Mouse (Mus musculus): ENCODE measurements at regions not wholly inside any gene's neighbourhood (a gene's known extent, or its start where the extent isn't known, plus 50 kb on each side); places are given as distances from the start of the nearest gene placed in this dataset.
"Not testable (repeated sequence)": the region's sequence is repeated elsewhere in the genome, so short reads cannot be mapped to it uniquely, and the experiment has no call there.

DNA sequence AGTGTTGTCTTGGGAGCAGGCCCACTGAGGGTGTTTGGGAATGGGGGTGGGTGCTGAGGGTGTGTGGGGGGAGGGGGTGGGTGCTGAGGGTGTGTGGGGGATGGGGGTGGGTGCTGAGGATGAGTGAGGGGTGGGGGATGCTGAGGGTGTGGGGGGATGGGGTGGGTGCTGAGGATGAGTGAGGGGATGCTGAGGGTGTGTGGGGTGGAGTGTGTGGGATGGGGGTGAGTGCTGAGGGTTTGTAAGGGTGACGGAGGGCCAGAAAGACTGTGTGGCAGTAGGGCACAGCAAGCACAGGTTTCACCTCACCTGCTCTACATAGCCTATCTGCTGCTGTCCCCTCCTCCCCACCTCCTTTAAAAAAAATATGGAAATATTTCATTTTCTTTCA, 276.3 kb upstream of the Arglu1 start:
- 80% methylated on average over 1 of the region's 1 CpGs for WGBS
- no peak for DNase-seq
- no peaks in the 10 kb centered on the region for H3K27me3 ChIP-seq (ENCODE audit: insufficient read depth, low read length)
- no peak overlapping the region for H3K27ac ChIP-seq (ENCODE audit: low read depth, low read length)
- TF ChIP-seq CTCF (IDR thresholded peaks at IDR 0.05; ENCODE audit: low read depth), result no peak
- ATAC-seq, result no peak
- no peak overlapping the region for H3K9ac ChIP-seq
- H3K36me3 ChIP-seq (ENCODE audit: insufficient read depth), result no peaks in the 10 kb centered on the region
- no peaks in the 10 kb centered on the region for H3K4me1 ChIP-seq (ENCODE audit: insufficient read depth)
- no peak overlapping the region for H3K4me2 ChIP-seq (ENCODE audit: low read depth)
- no peak overlapping the region for H3K4me3 ChIP-seq (ENCODE audit: low read depth, low read length)
- H3K9me3 ChIP-seq (ENCODE audit: low read length), result no peaks in the 10 kb centered on the region

DNA sequence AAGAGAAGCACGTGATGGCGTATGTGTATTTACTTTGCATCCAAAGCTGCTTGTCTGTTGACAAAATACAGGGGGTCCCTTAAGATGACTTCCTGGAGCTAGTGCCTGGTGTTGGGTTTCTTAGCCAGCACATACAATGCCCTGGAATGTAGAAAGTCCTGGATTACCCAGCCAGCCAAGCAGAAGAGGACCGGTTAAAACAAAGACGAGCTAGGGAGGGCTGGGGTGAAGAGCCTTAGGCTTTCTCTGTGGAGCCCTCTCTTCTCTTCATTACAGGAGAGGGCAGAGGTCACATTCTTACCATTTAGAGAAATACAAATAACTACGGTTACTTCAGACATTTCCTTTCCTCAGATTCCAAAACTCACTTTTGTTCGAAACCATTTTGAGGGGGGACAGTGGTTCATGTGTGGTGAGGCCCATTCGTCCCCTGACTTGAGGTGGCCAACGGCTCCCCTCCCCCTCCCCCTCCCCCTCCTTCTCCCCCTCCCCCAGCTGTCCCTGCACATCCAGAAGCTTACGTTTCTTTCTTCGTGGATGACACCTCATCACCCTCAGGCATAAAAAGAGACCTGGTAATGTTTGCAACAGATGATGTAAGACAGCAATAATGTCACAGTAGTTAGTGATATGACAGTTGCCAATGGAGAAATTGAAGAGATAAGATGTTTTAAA, 275.8 kb upstream of the Arglu1 start:
- no peak overlapping the region for H3K9ac ChIP-seq
- no peak overlapping the region for H3K4me3 ChIP-seq (ENCODE audit: low read depth, low read length)
- no peaks in the 10 kb centered on the region for H3K27me3 ChIP-seq (ENCODE audit: insufficient read depth, low read length)
- H3K4me1 ChIP-seq (ENCODE audit: insufficient read depth), result no peaks in the 10 kb centered on the region
- H3K4me2 ChIP-seq (ENCODE audit: low read depth), result no peak overlapping the region
- H3K9me3 ChIP-seq (ENCODE audit: low read length), result no peaks in the 10 kb centered on the region
- WGBS, result 10% methylated on average over 10 of the region's 10 CpGs
- H3K36me3 ChIP-seq (ENCODE audit: insufficient read depth), result no peaks in the 10 kb centered on the region
- no peak for DNase-seq
- no peak for TF ChIP-seq CTCF (IDR thresholded peaks at IDR 0.05; ENCODE audit: low read depth)
- H3K27ac ChIP-seq (ENCODE audit: low read depth, low read length), result no peak overlapping the region
- ATAC-seq, result no peak; the same call in 1 of the 2 replicates

DNA sequence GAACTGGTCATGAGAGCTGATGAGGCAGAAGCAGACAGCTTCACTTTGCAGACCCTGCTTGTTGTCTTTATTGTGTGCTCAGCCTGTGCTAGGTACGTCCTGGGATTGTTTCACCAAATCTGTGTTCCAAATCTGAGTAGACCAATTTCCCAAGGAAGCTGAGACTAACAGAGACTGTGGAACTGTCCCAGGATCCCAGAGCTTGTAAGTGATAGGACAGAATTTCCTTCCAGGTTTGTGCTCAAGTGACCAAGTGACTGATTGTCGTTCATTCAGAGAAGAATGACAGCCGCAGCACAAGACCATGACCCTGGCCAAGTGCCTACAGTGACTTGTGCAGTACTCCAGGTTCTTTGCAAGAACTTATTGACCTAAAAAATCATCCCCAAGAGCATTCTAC, 269.9 kb upstream of the Arglu1 start:
- DNase-seq (no peak), ATAC-seq (no peak)
- WGBS, result 96% methylated on average over 3 of the region's 3 CpGs
- no peak overlapping the region for H3K4me2 ChIP-seq (ENCODE audit: low read depth)
- no peaks in the 10 kb centered on the region for H3K36me3 ChIP-seq (ENCODE audit: insufficient read depth)
- H3K27ac ChIP-seq (ENCODE audit: low read depth, low read length), result no peak overlapping the region
- no peaks in the 10 kb centered on the region for H3K9me3 ChIP-seq (ENCODE audit: low read length)
- no peak overlapping the region for H3K9ac ChIP-seq
- no peaks in the 10 kb centered on the region for H3K4me1 ChIP-seq (ENCODE audit: insufficient read depth)
- H3K4me3 ChIP-seq (ENCODE audit: low read depth, low read length), result no peak overlapping the region
- H3K27me3 ChIP-seq (ENCODE audit: insufficient read depth, low read length), result no peaks in the 10 kb centered on the region
- no peak for TF ChIP-seq CTCF (IDR thresholded peaks at IDR 0.05; ENCODE audit: low read depth)

- H3K4me3 ChIP-seq (ENCODE audit: low read depth, low read length), result no peak overlapping the region
- TF ChIP-seq CTCF (IDR thresholded peaks at IDR 0.05; ENCODE audit: low read depth), result no peak
- H3K9ac ChIP-seq, result no peak overlapping the region
- DNase-seq, result no peak
- H3K27ac ChIP-seq (ENCODE audit: low read depth, low read length), result no peak overlapping the region
- H3K9me3 ChIP-seq (ENCODE audit: low read length), result no peaks in the 10 kb centered on the region
- H3K4me2 ChIP-seq (ENCODE audit: low read depth), result no peak overlapping the region
- H3K36me3 ChIP-seq (ENCODE audit: insufficient read depth), result no peaks in the 10 kb centered on the region
- no peaks in the 10 kb centered on the region for H3K4me1 ChIP-seq (ENCODE audit: insufficient read depth)
- WGBS, result 65% methylated on average over 1 of the region's 1 CpGs
- H3K27me3 ChIP-seq (ENCODE audit: insufficient read depth, low read length), result no peaks in the 10 kb centered on the region
- no peak for ATAC-seq
Measured at GRCm38 (mm10) chr8:8959787-8960093, 269.4 kb upstream of the Arglu1 start.

GRCm38 (mm10) chr8:8959021-8959786, 268.9 kb upstream of the Arglu1 start:
- no peak for TF ChIP-seq CTCF (IDR thresholded peaks at IDR 0.05; ENCODE audit: low read depth)
- DNase-seq (no peak), ATAC-seq (no peak)
- Histone ChIP-seq H3K9me3 (ENCODE audit: low read length) (no peaks in the 10 kb centered on the region), H3K4me3 (ENCODE audit: low read depth, low read length) (no peak overlapping the region), H3K36me3 (ENCODE audit: insufficient read depth) (no peaks in the 10 kb centered on the region), H3K9ac (no peak overlapping the region), H3K27ac (ENCODE audit: low read depth, low read length) (no peak overlapping the region), H3K4me1 (ENCODE audit: insufficient read depth) (no peaks in the 10 kb centered on the region), H3K4me2 (ENCODE audit: low read depth) (no peak overlapping the region), H3K27me3 (ENCODE audit: insufficient read depth, low read length) (no peaks in the 10 kb centered on the region)
- WGBS, result 78% methylated on average over 8 of the region's 8 CpGs

DNA sequence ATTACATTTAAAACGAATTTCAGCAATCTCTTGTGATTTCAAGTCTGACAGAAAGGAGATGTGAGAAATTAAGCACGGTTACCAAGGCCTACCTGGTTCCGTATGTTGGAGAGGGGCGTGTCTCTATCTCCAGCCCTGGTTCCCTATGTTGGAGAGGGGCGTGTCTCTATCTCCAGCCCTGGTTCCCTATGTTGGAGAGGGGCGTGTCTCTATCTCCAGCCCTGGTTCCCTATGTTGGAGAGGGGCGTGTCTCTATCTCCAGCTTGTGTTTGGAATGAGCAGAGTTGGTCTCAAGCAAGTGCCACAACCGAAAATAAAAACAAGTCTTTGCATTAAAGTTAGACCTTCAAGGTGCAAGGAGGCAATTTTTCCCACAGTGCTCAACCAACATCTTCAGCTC, 267.8 kb upstream of the Arglu1 start:
- H3K9ac ChIP-seq; H3K4me3 ChIP-seq (ENCODE audit: low read depth, low read length); DNase-seq; ATAC-seq; H3K4me2 ChIP-seq (ENCODE audit: low read depth); H3K27ac ChIP-seq (ENCODE audit: low read depth, low read length); H3K27me3 ChIP-seq (ENCODE audit: insufficient read depth, low read length); H3K9me3 ChIP-seq (ENCODE audit: low read length); H3K4me1 ChIP-seq (ENCODE audit: insufficient read depth); H3K36me3 ChIP-seq (ENCODE audit: insufficient read depth): not testable (repeated sequence)
- WGBS, result 83% methylated on average over 8 of the region's 8 CpGs

DNA sequence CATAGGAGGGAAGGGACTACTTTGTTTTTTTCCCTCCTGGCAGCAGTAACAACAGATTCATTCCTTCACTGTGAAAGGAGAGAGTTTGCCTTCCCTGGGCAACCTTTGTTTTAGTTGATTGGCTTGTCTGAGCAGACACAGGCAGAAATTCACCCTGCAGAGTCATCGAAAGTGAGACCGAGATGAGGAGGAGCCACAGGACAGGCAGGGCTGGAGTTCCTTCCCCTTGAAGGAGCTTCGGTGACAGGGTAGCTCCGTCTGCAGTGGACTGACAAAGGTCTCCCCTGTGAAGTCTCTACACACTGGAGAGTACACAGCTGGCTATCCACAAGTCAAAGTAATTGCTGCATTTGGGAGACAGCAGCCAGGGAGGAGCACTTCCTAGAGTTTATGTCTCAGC, 261.9 kb upstream of the Arglu1 start:
- H3K27ac ChIP-seq (ENCODE audit: low read depth, low read length), result no peak overlapping the region
- WGBS, result 18% methylated on average over 4 of the region's 4 CpGs
- H3K4me2 ChIP-seq (ENCODE audit: low read depth), result no peak overlapping the region
- no peak for TF ChIP-seq CTCF (IDR thresholded peaks at IDR 0.05; ENCODE audit: low read depth)
- ATAC-seq (no peak), DNase-seq (no peak)
- no peaks in the 10 kb centered on the region for H3K36me3 ChIP-seq (ENCODE audit: insufficient read depth)
- no peak overlapping the region for H3K9ac ChIP-seq
- no peak overlapping the region for H3K4me3 ChIP-seq (ENCODE audit: low read depth, low read length)
- H3K27me3 ChIP-seq (ENCODE audit: insufficient read depth, low read length), result no peaks in the 10 kb centered on the region
- H3K4me1 ChIP-seq (ENCODE audit: insufficient read depth), result no peaks in the 10 kb centered on the region
- no peaks in the 10 kb centered on the region for H3K9me3 ChIP-seq (ENCODE audit: low read length)

Measured in forebrain, postnatal 0 days (tissue).